Mouse (Mus musculus) G1E (cell line): ENCODE measurements at regions not wholly inside any gene's neighbourhood (a gene's known extent, or its start where the extent isn't known, plus 50 kb on each side); places are given as distances from the start of the nearest gene placed in this dataset.

Experiments used
- CTCF ChIP-seq: IDR thresholded peaks from 2 replicates; pipeline ENCODE4 v1.5.1; 2012; ENCODE audit warnings: low read depth, low read length, inconsistent platforms, mixed read lengths
- POLR2AphosphoS5 ChIP-seq: IDR thresholded peaks from 2 replicates; pipeline ENCODE4 v1.6.1; 2012; ENCODE audit warnings: low read depth, low read length, inconsistent platforms; ENCODE audit not compliant: insufficient replicate concordance

DNA sequence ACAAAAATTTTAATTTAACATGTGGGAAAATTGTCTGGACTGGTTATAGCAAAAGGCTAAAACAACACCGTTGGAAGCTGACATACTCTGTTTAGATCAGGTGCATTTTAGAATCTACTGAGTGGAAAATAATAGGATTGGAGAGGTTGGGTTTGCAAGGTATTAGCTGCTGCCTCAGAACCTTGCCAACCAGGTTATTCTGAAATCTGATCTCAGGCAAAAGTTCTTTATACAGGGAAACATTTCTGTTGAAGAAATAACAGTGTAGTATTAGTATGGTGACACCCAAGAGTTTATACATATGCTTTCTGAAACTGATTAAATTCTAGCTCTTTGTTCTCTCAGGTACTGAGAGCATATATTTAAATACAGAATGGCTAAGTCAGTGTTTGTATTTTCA is 113.0 kb upstream of the Gm12728 start:
- TF ChIP-seq CTCF (no peak), POLR2AphosphoS5 (no peak)
